Mouse (Mus musculus): ENCODE data around the gene Npas4. TPM values are rescaled to one million over a fixed set of nuclear protein-coding genes. Genes with fewer than 3 reads are reported as not detected.
"Not testable (repeated sequence)": the region's sequence is repeated elsewhere in the genome, so short reads cannot be mapped to it uniquely, and the experiment has no call there.

Npas4 gene
- polyA plus RNA-seq, 1 experiment from 2014 or later, result 0.04 TPM

- Histone ChIP-seq H3K27ac (ENCODE audit: low read depth, low read length) (no peak overlapping the region), H3K27me3 (ENCODE audit: control insufficient read depth, insufficient read depth, low read length) (no peaks in the 10 kb centered on the region), H3K4me1 (ENCODE audit: control insufficient read depth, insufficient read depth, low read length) (no peaks in the 10 kb centered on the region), H3K36me3 (ENCODE audit: control insufficient read depth, insufficient read depth, low read length) (no peaks in the 10 kb centered on the region), H3K9me3 (ENCODE audit: control insufficient read depth, low read length) (no peaks in the 10 kb centered on the region), H3K9ac (ENCODE audit: low read length) (no peak overlapping the region), H3K4me3 (ENCODE audit: low read depth, low read length) (no peak overlapping the region), H3K4me2 (no peak overlapping the region)
- WGBS, result 90% methylated on average over 2 of the region's 2 CpGs
- no peak for ATAC-seq (ENCODE audit: low FRiP score)
- no peak for DNase-seq (ENCODE audit: low spot score, missing footprints)
Measured at GRCm38 (mm10) chr19:5021416-5021815, 31.3 kb upstream of the Npas4 start.

- no peak for DNase-seq (ENCODE audit: low spot score, missing footprints)
- H3K9ac ChIP-seq (ENCODE audit: low read length), result no peak overlapping the region
- H3K4me1 ChIP-seq (ENCODE audit: control insufficient read depth, insufficient read depth, low read length), result no peaks in the 10 kb centered on the region
- no peak overlapping the region for H3K4me3 ChIP-seq (ENCODE audit: low read depth, low read length)
- H3K27ac ChIP-seq (ENCODE audit: low read depth, low read length), result no peak overlapping the region
- no peaks in the 10 kb centered on the region for H3K9me3 ChIP-seq (ENCODE audit: control insufficient read depth, low read length)
- no peak for ATAC-seq (ENCODE audit: low FRiP score)
- H3K36me3 ChIP-seq (ENCODE audit: control insufficient read depth, insufficient read depth, low read length), result no peaks in the 10 kb centered on the region
- no peak overlapping the region for H3K4me2 ChIP-seq
- H3K27me3 ChIP-seq (ENCODE audit: control insufficient read depth, insufficient read depth, low read length), result no peaks in the 10 kb centered on the region
- 87% methylated on average over 3 of the region's 3 CpGs for WGBS
Measured at GRCm38 (mm10) chr19:5018191-5018590, 28.1 kb upstream of the Npas4 start.

- Histone ChIP-seq H3K4me1 (ENCODE audit: control insufficient read depth, insufficient read depth, low read length) (no peaks in the 10 kb centered on the region), H3K9ac (ENCODE audit: low read length) (no peak overlapping the region), H3K27me3 (ENCODE audit: control insufficient read depth, insufficient read depth, low read length) (no peaks in the 10 kb centered on the region), H3K4me2 (no peak overlapping the region), H3K4me3 (ENCODE audit: low read depth, low read length) (no peak overlapping the region), H3K9me3 (ENCODE audit: control insufficient read depth, low read length) (no peaks in the 10 kb centered on the region), H3K36me3 (ENCODE audit: control insufficient read depth, insufficient read depth, low read length) (no peaks in the 10 kb centered on the region), H3K27ac (ENCODE audit: low read depth, low read length) (no peak overlapping the region)
- ATAC-seq (ENCODE audit: low FRiP score) (no peak), DNase-seq (ENCODE audit: low spot score, missing footprints) (no peak)
- 81% methylated on average over 4 of the region's 4 CpGs for WGBS
Measured at GRCm38 (mm10) chr19:5017611-5018010, 27.5 kb upstream of the Npas4 start.

- Histone ChIP-seq H3K27ac (ENCODE audit: low read depth, low read length) (no peak overlapping the region), H3K9me3 (ENCODE audit: control insufficient read depth, low read length) (no peaks in the 10 kb centered on the region), H3K27me3 (ENCODE audit: control insufficient read depth, insufficient read depth, low read length) (no peaks in the 10 kb centered on the region), H3K36me3 (ENCODE audit: control insufficient read depth, insufficient read depth, low read length) (no peaks in the 10 kb centered on the region), H3K4me1 (ENCODE audit: control insufficient read depth, insufficient read depth, low read length) (no peaks in the 10 kb centered on the region), H3K9ac (ENCODE audit: low read length) (no peak overlapping the region), H3K4me2 (no peak overlapping the region), H3K4me3 (ENCODE audit: low read depth, low read length) (no peak overlapping the region)
- 21% methylated on average over 12 of the region's 12 CpGs for WGBS
- peak; percentile 91 for DNase-seq (ENCODE audit: low spot score, missing footprints)
- no peak for ATAC-seq (ENCODE audit: low FRiP score)
Measured at GRCm38 (mm10) chr19:5016782-5017181, 26.7 kb upstream of the Npas4 start.

- Histone ChIP-seq H3K4me1 (ENCODE audit: control insufficient read depth, insufficient read depth, low read length) (no peaks in the 10 kb centered on the region), H3K27ac (ENCODE audit: low read depth, low read length) (no peak overlapping the region), H3K9me3 (ENCODE audit: control insufficient read depth, low read length) (no peaks in the 10 kb centered on the region), H3K9ac (ENCODE audit: low read length) (no peak overlapping the region), H3K27me3 (ENCODE audit: control insufficient read depth, insufficient read depth, low read length) (no peaks in the 10 kb centered on the region), H3K36me3 (ENCODE audit: control insufficient read depth, insufficient read depth, low read length) (no peaks in the 10 kb centered on the region), H3K4me3 (ENCODE audit: low read depth, low read length) (no peak overlapping the region), H3K4me2 (no peak overlapping the region)
- ATAC-seq (ENCODE audit: low FRiP score) (no peak), DNase-seq (ENCODE audit: low spot score, missing footprints) (no peak)
- WGBS, result 52% methylated on average over 10 of the region's 10 CpGs
Measured at GRCm38 (mm10) chr19:5016221-5016742, 26.2 kb upstream of the Npas4 start.

GRCm38 (mm10) chr19:5014961-5015398 lies 24.9 kb upstream of the Npas4 start:
- ATAC-seq (ENCODE audit: low FRiP score) (no peak), DNase-seq (ENCODE audit: low spot score, missing footprints) (peak; percentile 93)
- Histone ChIP-seq H3K9me3 (ENCODE audit: control insufficient read depth, low read length) (no peaks in the 10 kb centered on the region), H3K27me3 (ENCODE audit: control insufficient read depth, insufficient read depth, low read length) (no peaks in the 10 kb centered on the region), H3K27ac (ENCODE audit: low read depth, low read length) (no peak overlapping the region), H3K4me1 (ENCODE audit: control insufficient read depth, insufficient read depth, low read length) (no peaks in the 10 kb centered on the region), H3K4me2 (no peak overlapping the region), H3K36me3 (ENCODE audit: control insufficient read depth, insufficient read depth, low read length) (no peaks in the 10 kb centered on the region), H3K4me3 (ENCODE audit: low read depth, low read length) (no peak overlapping the region), H3K9ac (ENCODE audit: low read length) (no peak overlapping the region)
- WGBS, result 17% methylated on average over 8 of the region's 8 CpGs

- Histone ChIP-seq H3K36me3 (ENCODE audit: control insufficient read depth, insufficient read depth, low read length) (no peaks in the 10 kb centered on the region), H3K4me3 (ENCODE audit: low read depth, low read length) (no peak overlapping the region), H3K27ac (ENCODE audit: low read depth, low read length) (no peak overlapping the region), H3K4me1 (ENCODE audit: control insufficient read depth, insufficient read depth, low read length) (no peaks in the 10 kb centered on the region), H3K9me3 (ENCODE audit: control insufficient read depth, low read length) (no peaks in the 10 kb centered on the region), H3K9ac (ENCODE audit: low read length) (no peak overlapping the region), H3K4me2 (no peak overlapping the region), H3K27me3 (ENCODE audit: control insufficient read depth, insufficient read depth, low read length) (no peaks in the 10 kb centered on the region)
- ATAC-seq (ENCODE audit: low FRiP score), result no peak
- 86% methylated on average over 8 of the region's 8 CpGs for WGBS
- no peak for DNase-seq (ENCODE audit: low spot score, missing footprints)
Measured at GRCm38 (mm10) chr19:5013138-5013537, 23.0 kb upstream of the Npas4 start.

- H3K27ac ChIP-seq (ENCODE audit: low read depth, low read length), result no peak overlapping the region
- no peaks in the 10 kb centered on the region for H3K27me3 ChIP-seq (ENCODE audit: control insufficient read depth, insufficient read depth, low read length)
- no peak for DNase-seq (ENCODE audit: low spot score, missing footprints)
- H3K9me3 ChIP-seq (ENCODE audit: control insufficient read depth, low read length), result no peaks in the 10 kb centered on the region
- no peak overlapping the region for H3K4me2 ChIP-seq
- peaks cover 9% of the 10 kb centered on the region for H3K4me1 ChIP-seq (ENCODE audit: control insufficient read depth, insufficient read depth, low read length)
- no peak for ATAC-seq (ENCODE audit: low FRiP score)
- no peak overlapping the region for H3K4me3 ChIP-seq (ENCODE audit: low read depth, low read length)
- H3K9ac ChIP-seq (ENCODE audit: low read length), result no peak overlapping the region
- H3K36me3 ChIP-seq (ENCODE audit: control insufficient read depth, insufficient read depth, low read length), result no peaks in the 10 kb centered on the region
- 73% methylated on average over 4 of the region's 4 CpGs for WGBS
Measured at GRCm38 (mm10) chr19:5004925-5005324, 14.8 kb upstream of the Npas4 start.

GRCm38 (mm10) chr19:5003644-5004043 lies 13.5 kb upstream of the Npas4 start:
- H3K9ac ChIP-seq (ENCODE audit: low read length); H3K27ac ChIP-seq (ENCODE audit: low read depth, low read length); H3K36me3 ChIP-seq (ENCODE audit: control insufficient read depth, insufficient read depth, low read length); ATAC-seq (ENCODE audit: low FRiP score); H3K4me1 ChIP-seq (ENCODE audit: control insufficient read depth, insufficient read depth, low read length); DNase-seq (ENCODE audit: low spot score, missing footprints); H3K27me3 ChIP-seq (ENCODE audit: control insufficient read depth, insufficient read depth, low read length); H3K9me3 ChIP-seq (ENCODE audit: control insufficient read depth, low read length); H3K4me3 ChIP-seq (ENCODE audit: low read depth, low read length); H3K4me2 ChIP-seq: not testable (repeated sequence)
- 62% methylated on average over 2 of the region's 2 CpGs for WGBS
